Mouse (Mus musculus) kidney, embryonic 15.5 days (tissue): Measurements from ENCODE around the gene Gls. TPM values are rescaled to one million over a fixed set of nuclear protein-coding genes. Genes with fewer than 3 reads are reported as not detected.

Source experiments
- ATAC-seq: fragments of 200-750 bp; cut with Nextera tagmentation; replicated peaks from 2 replicates; pipeline ENCODE4 v1.8.0; 2017; ENCODE audit warnings: moderate TSS enrichment; ENCODE audit not compliant: low FRiP score
- H3K27ac ChIP-seq: fragments of 300-500 bp; sonication (generic); 2 replicates; pipeline ENCODE4 v1.5.1; 2015; ENCODE audit warnings: mild to moderate bottlenecking, inconsistent platforms
- H3K27me3 ChIP-seq: fragments of 300-500 bp; sonication (generic); 2 replicates; pipeline ENCODE4 v1.6.1; 2015; ENCODE audit warnings: inconsistent platforms
- H3K36me3 ChIP-seq: fragments of 300-500 bp; sonication (generic); 2 replicates; pipeline ENCODE4 v1.6.1; 2015; ENCODE audit warnings: inconsistent platforms
- H3K4me1 ChIP-seq: fragments of 300-500 bp; sonication (generic); 2 replicates; pipeline ENCODE4 v1.6.1; 2015; ENCODE audit warnings: inconsistent platforms
- H3K4me2 ChIP-seq: fragments of 300-500 bp; sonication (generic); 2 replicates; pipeline ENCODE4 v1.6.1; 2015; ENCODE audit warnings: moderate library complexity, mild to moderate bottlenecking, inconsistent platforms
- H3K4me3 ChIP-seq: fragments of 300-500 bp; sonication (generic); replicated peaks from 2 replicates; pipeline ENCODE4 v1.5.1; 2015; ENCODE audit warnings: mild to moderate bottlenecking, inconsistent platforms
- H3K9ac ChIP-seq: fragments of 300-500 bp; sonication (generic); 2 replicates; pipeline ENCODE4 v1.6.1; 2015; ENCODE audit warnings: mild to moderate bottlenecking, inconsistent platforms
- H3K9me3 ChIP-seq: fragments of 300-500 bp; sonication (generic); replicated peaks from 2 replicates; pipeline ENCODE4 v1.6.1; 2016; ENCODE audit warnings: inconsistent platforms
- WGBS: fragments of 180-500 bp; shearing (Covaris S2); methylation state at CpG from one replicate; pipeline ENCODE4 v1.1.7; 2015; ENCODE audit warnings: mixed read lengths; 5-methylcytosine and 5-hydroxymethylcytosine counted together
- polyA plus RNA-seq: library from polyadenylated mRNA; unstranded; fragments of >200 nt; fragmentation: Nextera tagmentation; extraction: Ambion mirVana; gene quantifications from 2 replicates; pipeline ENCODE4 v1.2.1, GENCODE M21; 2015

Gene Gls
- polyA plus RNA-seq, 1 experiment from 2014 or later, result 23.4 TPM

- peak; percentile 17 for ATAC-seq
- H3K4me2 ChIP-seq, result peak overlapping the region; percentile 79
- no peaks in the 10 kb centered on the region for H3K9me3 ChIP-seq
- H3K27ac ChIP-seq, result peak overlapping the region; percentile 97
- peak overlapping the region; percentile 92 for H3K9ac ChIP-seq
- 1% methylated on average over 54 of the region's 69 CpGs for WGBS
- H3K27me3 ChIP-seq, result no peaks in the 10 kb centered on the region
- peak overlapping the region; percentile 96 for H3K4me3 ChIP-seq
- no peaks in the 10 kb centered on the region for H3K36me3 ChIP-seq
- peaks cover 6% of the 10 kb centered on the region for H3K4me1 ChIP-seq
These were observed 880 bp downstream of the Gls start for GRCm38 (mm10) chr1:52231939-52232765.

- Histone ChIP-seq H3K9ac (no peak overlapping the region), H3K27ac (no peak overlapping the region), H3K27me3 (no peaks in the 10 kb centered on the region), H3K36me3 (no peaks in the 10 kb centered on the region), H3K4me2 (peak overlapping the region; percentile 79), H3K4me3 (0 out of 2 replicates have a peak overlapping the region, but pooled peaks have one; percentile 96), H3K9me3 (no peaks in the 10 kb centered on the region), H3K4me1 (peaks cover 6% of the 10 kb centered on the region)
- WGBS, result 77% methylated on average over 1 of the region's 1 CpGs
- ATAC-seq, result no peak
These were observed 2.6 kb downstream of the Gls start for GRCm38 (mm10) chr1:52230404-52230803.

GRCm38 (mm10) chr1:52228178-52228577 lies 4.9 kb downstream of the Gls start:
- WGBS, result 90% methylated on average over 6 of the region's 6 CpGs
- Histone ChIP-seq H3K27ac (no peak overlapping the region), H3K36me3 (no peaks in the 10 kb centered on the region), H3K4me3 (no peak overlapping the region), H3K27me3 (no peaks in the 10 kb centered on the region), H3K9ac (no peak overlapping the region), H3K4me1 (peaks cover 6% of the 10 kb centered on the region), H3K4me2 (no peak overlapping the region), H3K9me3 (no peaks in the 10 kb centered on the region)
- ATAC-seq, result no peak

GRCm38 (mm10) chr1:52226416-52226815 lies 6.6 kb downstream of the Gls start:
- Histone ChIP-seq H3K36me3 (no peaks in the 10 kb centered on the region), H3K27me3 (no peaks in the 10 kb centered on the region), H3K9ac (no peak overlapping the region), H3K4me1 (peaks cover 6% of the 10 kb centered on the region), H3K9me3 (no peaks in the 10 kb centered on the region), H3K4me2 (no peak overlapping the region), H3K4me3 (no peak overlapping the region), H3K27ac (no peak overlapping the region)
- ATAC-seq, result no peak

GRCm38 (mm10) chr1:52216766-52217165 lies 16.3 kb downstream of the Gls start:
- Histone ChIP-seq H3K36me3 (peaks cover 16% of the 10 kb centered on the region), H3K4me1 (no peaks in the 10 kb centered on the region), H3K9me3 (no peaks in the 10 kb centered on the region), H3K4me3 (no peak overlapping the region), H3K4me2 (no peak overlapping the region), H3K9ac (no peak overlapping the region), H3K27me3 (no peaks in the 10 kb centered on the region), H3K27ac (no peak overlapping the region)
- ATAC-seq, result no peak

GRCm38 (mm10) chr1:52182992-52183391 lies 50.0 kb downstream of the Gls start:
- Histone ChIP-seq H3K27me3 (no peaks in the 10 kb centered on the region), H3K4me2 (no peak overlapping the region), H3K4me1 (no peaks in the 10 kb centered on the region), H3K9ac (no peak overlapping the region), H3K9me3 (no peaks in the 10 kb centered on the region), H3K27ac (no peak overlapping the region), H3K4me3 (no peak overlapping the region), H3K36me3 (peaks cover 4% of the 10 kb centered on the region)
- 96% methylated on average over 2 of the region's 2 CpGs for WGBS
- ATAC-seq, result no peak

GRCm38 (mm10) chr1:52181994-52182393 lies 51.0 kb downstream of the Gls start:
- Histone ChIP-seq H3K4me1 (no peaks in the 10 kb centered on the region), H3K9me3 (no peaks in the 10 kb centered on the region), H3K4me3 (no peak overlapping the region), H3K27ac (no peak overlapping the region), H3K9ac (no peak overlapping the region), H3K36me3 (no peaks in the 10 kb centered on the region), H3K27me3 (no peaks in the 10 kb centered on the region), H3K4me2 (no peak overlapping the region)
- ATAC-seq, result no peak

GRCm38 (mm10) chr1:52179939-52180568 lies 53.0 kb downstream of the Gls start:
- H3K9me3 ChIP-seq, result no peaks in the 10 kb centered on the region
- H3K27ac ChIP-seq, result no peak overlapping the region
- H3K36me3 ChIP-seq, result no peaks in the 10 kb centered on the region
- WGBS, result 94% methylated on average over 9 of the region's 9 CpGs
- no peak overlapping the region for H3K4me3 ChIP-seq
- H3K27me3 ChIP-seq, result no peaks in the 10 kb centered on the region
- H3K4me1 ChIP-seq, result no peaks in the 10 kb centered on the region
- H3K9ac ChIP-seq, result no peak overlapping the region
- ATAC-seq, result no peak
- H3K4me2 ChIP-seq, result no peak overlapping the region

GRCm38 (mm10) chr1:52176999-52177398 lies 56.0 kb downstream of the Gls start:
- no peak overlapping the region for H3K9ac ChIP-seq
- WGBS, result 77% methylated on average over 2 of the region's 2 CpGs
- H3K9me3 ChIP-seq, result no peaks in the 10 kb centered on the region
- H3K27me3 ChIP-seq, result no peaks in the 10 kb centered on the region
- no peak overlapping the region for H3K4me3 ChIP-seq
- H3K27ac ChIP-seq, result no peak overlapping the region
- no peak for ATAC-seq
- H3K4me2 ChIP-seq, result no peak overlapping the region
- H3K36me3 ChIP-seq, result no peaks in the 10 kb centered on the region
- no peaks in the 10 kb centered on the region for H3K4me1 ChIP-seq

- H3K4me3 ChIP-seq, result no peak overlapping the region
- H3K36me3 ChIP-seq, result no peaks in the 10 kb centered on the region
- no peak overlapping the region for H3K27ac ChIP-seq
- no peaks in the 10 kb centered on the region for H3K9me3 ChIP-seq
- H3K4me1 ChIP-seq, result no peaks in the 10 kb centered on the region; the same call in 1 of the 2 replicates
- no peak overlapping the region for H3K9ac ChIP-seq
- no peak overlapping the region for H3K4me2 ChIP-seq
- 70% methylated on average over 3 of the region's 3 CpGs for WGBS
- no peak for ATAC-seq
- H3K27me3 ChIP-seq, result no peaks in the 10 kb centered on the region
These were observed 57.0 kb downstream of the Gls start for GRCm38 (mm10) chr1:52175983-52176382.

GRCm38 (mm10) chr1:52175321-52175720 lies 57.7 kb downstream of the Gls start:
- 68% methylated on average over 5 of the region's 5 CpGs for WGBS
- ATAC-seq, result no peak
- no peaks in the 10 kb centered on the region; the same call in 1 of the 2 replicates for H3K4me1 ChIP-seq
- no peaks in the 10 kb centered on the region for H3K27me3 ChIP-seq
- no peak overlapping the region for H3K27ac ChIP-seq
- H3K4me2 ChIP-seq, result no peak overlapping the region
- no peak overlapping the region for H3K4me3 ChIP-seq
- no peaks in the 10 kb centered on the region for H3K9me3 ChIP-seq
- no peaks in the 10 kb centered on the region for H3K36me3 ChIP-seq
- H3K9ac ChIP-seq, result no peak overlapping the region

- H3K9ac ChIP-seq, result no peak overlapping the region
- H3K36me3 ChIP-seq, result no peaks in the 10 kb centered on the region
- no peaks in the 10 kb centered on the region for H3K27me3 ChIP-seq
- no peak overlapping the region for H3K27ac ChIP-seq
- peaks cover 3% of the 10 kb centered on the region; the same call in 1 of the 2 replicates for H3K4me1 ChIP-seq
- H3K4me2 ChIP-seq, result no peak overlapping the region
- no peaks in the 10 kb centered on the region for H3K9me3 ChIP-seq
- no peak overlapping the region for H3K4me3 ChIP-seq
- WGBS, result 66% methylated on average over 8 of the region's 8 CpGs
- no peak for ATAC-seq
These were observed 61.8 kb downstream of the Gls start for GRCm38 (mm10) chr1:52171271-52171670.
